Mouse (Mus musculus): ENCODE measurements around the gene Ass1.

DNA sequence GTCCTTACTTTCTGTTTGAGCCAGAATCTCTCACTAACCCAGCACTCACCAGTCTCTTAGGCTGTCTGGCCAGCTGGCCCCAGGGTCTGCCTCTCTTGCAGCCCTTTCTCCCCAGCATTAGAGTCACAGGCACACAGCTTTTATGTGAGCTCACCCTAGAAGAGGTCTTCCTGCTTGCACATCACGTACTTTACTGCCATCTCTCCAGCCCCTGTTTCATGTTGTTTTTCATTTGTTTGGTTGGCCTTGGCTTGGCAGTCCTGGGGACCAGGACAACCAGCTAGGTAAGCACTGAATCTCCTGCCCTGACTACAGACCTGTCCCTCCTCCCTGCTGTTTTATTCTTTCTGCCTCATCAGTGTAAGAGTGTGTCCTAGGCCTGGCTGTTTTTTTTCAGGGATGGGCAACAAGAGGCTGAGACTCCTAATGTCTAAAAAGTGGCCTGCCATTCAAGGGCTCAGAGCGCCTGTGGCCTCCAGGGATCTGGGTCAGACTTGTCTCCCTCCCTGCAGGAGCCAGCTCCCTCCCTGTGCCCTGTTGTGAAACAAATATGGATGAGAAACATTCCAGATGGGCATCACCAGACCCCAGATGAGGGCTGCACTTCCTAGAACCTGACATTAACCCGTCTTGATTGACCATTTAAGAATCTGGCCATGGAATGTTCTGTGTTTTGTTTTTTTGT lies 21.1 kb upstream of the Ass1 start:
- no peak for TF ChIP-seq CTCF (IDR thresholded peaks at IDR 0.05; ENCODE audit: low read depth, low read length)
- no peak for TF ChIP-seq POLR2A (IDR thresholded peaks at IDR 0.05; ENCODE audit: extremely low read depth, insufficient read depth, low read length)

Measured in liver, adult 2 months (tissue).